Mouse (Mus musculus) brain, embryonic 18.5 days (tissue): ENCODE results near the gene Lhpp.
"Not testable (repeated sequence)": the region's sequence is repeated elsewhere in the genome, so short reads cannot be mapped to it uniquely, and the experiment has no call there.

Source experiments
- DNase-seq: peaks from one replicate; pipeline ENCODE4 v3.0.0-alpha.2; 2012; ENCODE audit warnings: low read depth, low spot score

Lhpp gene

GRCm38 (mm10) chr7:132644605-132645279, 34.3 kb downstream of the Lhpp start:
- DNase-seq = no peak

GRCm38 (mm10) chr7:132646514-132646913, 36.1 kb downstream of the Lhpp start:
- DNase-seq = no peak

- DNase-seq = no peak
These were observed 44.0 kb downstream of the Lhpp start for GRCm38 (mm10) chr7:132654412-132654811.

- peak; percentile 75 for DNase-seq
These were observed 45.6 kb downstream of the Lhpp start for GRCm38 (mm10) chr7:132656075-132656474.

- peak; percentile 42 for DNase-seq
These were observed 46.1 kb downstream of the Lhpp start for GRCm38 (mm10) chr7:132656548-132656947.

- DNase-seq = no peak
These were observed 47.1 kb downstream of the Lhpp start for GRCm38 (mm10) chr7:132657371-132658057.

- no peak for DNase-seq
These were observed 47.6 kb downstream of the Lhpp start for GRCm38 (mm10) chr7:132658058-132658450.

GRCm38 (mm10) chr7:132658688-132659087, 48.2 kb downstream of the Lhpp start:
- no peak for DNase-seq

GRCm38 (mm10) chr7:132659633-132660032, 49.2 kb downstream of the Lhpp start:
- no peak for DNase-seq

GRCm38 (mm10) chr7:132662831-132663230, 52.4 kb downstream of the Lhpp start:
- DNase-seq = not testable (repeated sequence)

- no peak for DNase-seq
These were observed 54.4 kb downstream of the Lhpp start for GRCm38 (mm10) chr7:132664815-132665214.

- DNase-seq = no peak
These were observed 55.4 kb downstream of the Lhpp start for GRCm38 (mm10) chr7:132665664-132666382.

- no peak for DNase-seq
These were observed 56.1 kb downstream of the Lhpp start for GRCm38 (mm10) chr7:132666516-132666915.

GRCm38 (mm10) chr7:132668604-132669003, 58.2 kb downstream of the Lhpp start:
- DNase-seq = no peak

GRCm38 (mm10) chr7:132669999-132670862, 59.8 kb downstream of the Lhpp start:
- DNase-seq = no peak

- DNase-seq = no peak
These were observed 60.4 kb downstream of the Lhpp start for GRCm38 (mm10) chr7:132670863-132671165.

GRCm38 (mm10) chr7:132672481-132672959, 62.1 kb downstream of the Lhpp start:
- no peak for DNase-seq

GRCm38 (mm10) chr7:132673931-132674755, 63.7 kb downstream of the Lhpp start:
- no peak for DNase-seq

GRCm38 (mm10) chr7:132675922-132676321, 65.5 kb downstream of the Lhpp start:
- DNase-seq = no peak

- DNase-seq = no peak
These were observed 68.7 kb downstream of the Lhpp start for GRCm38 (mm10) chr7:132679117-132679516.

- DNase-seq = no peak
These were observed 69.1 kb downstream of the Lhpp start for GRCm38 (mm10) chr7:132679549-132679948.
